Comparison of ENCODE assay signal across 8 mouse cellular contexts in genomic region chr7:127459311-127459710, GRCm38 (mm10). TPM values are rescaled to one million over a fixed set of nuclear protein-coding genes. Genes with fewer than 3 reads are reported as not detected.
DNase-seq lines count a peak whose midpoint lies in the region; ATAC-seq and TF ChIP-seq lines count a peak whose summit lies in the region.
"Not testable (repeated sequence)": the region's sequence is repeated elsewhere in the genome, so short reads cannot be mapped to it uniquely, and the experiment has no call there.

TSS of gene Prr14 (plus strand) at chr7:127459611.

- TF ChIP-seq POLR2A in cerebellum, adult 2 months (IDR thresholded peaks at IDR 0.05; ENCODE audit: borderline replicate concordance, insufficient read depth, low read length), result not testable (repeated sequence)

- intact Hi-C loops in left cerebral cortex, postnatal 25 days (cut with DNase I), result not testable (repeated sequence)

- H3K9me3 ChIP-seq in forebrain, postnatal 0 days (ENCODE audit: low read length); heart, embryonic 15.5 days (replicated peaks); intestine, embryonic 16.5 days (ENCODE audit: control insufficient read depth, low read length); lung, postnatal 0 days (ENCODE audit: low read length); neural tube, embryonic 15.5 days (replicated peaks): not testable (repeated sequence)

- not testable (repeated sequence) for H3K27ac ChIP-seq in cerebellum, adult 2 months (ENCODE audit: insufficient read depth, low read length); forebrain, postnatal 0 days (ENCODE audit: low read depth, low read length); heart, embryonic 15.5 days; intestine, embryonic 16.5 days (ENCODE audit: low read length); lung, postnatal 0 days (ENCODE audit: low read length); neural tube, embryonic 15.5 days (replicated peaks)

- peaks cover 28% of the 10 kb centered on the region for H3K36me3 ChIP-seq in forebrain, postnatal 0 days (ENCODE audit: insufficient read depth)
- peaks cover 53% of the 10 kb centered on the region for H3K36me3 ChIP-seq in heart, embryonic 15.5 days
- H3K36me3 ChIP-seq in intestine, embryonic 16.5 days (ENCODE audit: control insufficient read depth, insufficient read depth, low read length), result peaks cover 25% of the 10 kb centered on the region
- not testable (repeated sequence) for H3K36me3 ChIP-seq in lung, postnatal 0 days (ENCODE audit: insufficient read depth, low read length)
- H3K36me3 ChIP-seq in neural tube, embryonic 15.5 days, result peaks cover 47% of the 10 kb centered on the region

- ATAC-seq in CD4-positive, CD25-positive, alpha-beta regulatory T cell, adult 4 months; forebrain, postnatal 0 days; heart, embryonic 15.5 days (replicated peaks; ENCODE audit: insufficient number of reproducible peaks, insufficient read depth, low FRiP score, low read depth); intestine, embryonic 16.5 days; lung, postnatal 0 days; neural tube, embryonic 15.5 days (ENCODE audit: low FRiP score): not testable (repeated sequence)

- not testable (repeated sequence) for TF ChIP-seq EP300 in lung, postnatal 0 days (IDR thresholded peaks at IDR 0.05)

- not testable (repeated sequence) for DNase-seq in cerebellum, adult 2 months; forebrain, postnatal 0 days; left cerebral cortex, postnatal 25 days (ENCODE audit: low spot score in 2 of 2); lung, postnatal 0 days (ENCODE audit: low spot score)

- not testable (repeated sequence) for H3K27me3 ChIP-seq in cerebellum, adult 2 months (ENCODE audit: control insufficient read depth, insufficient read depth, low read length); forebrain, postnatal 0 days (ENCODE audit: insufficient read depth, low read length); heart, embryonic 15.5 days; intestine, embryonic 16.5 days (replicated peaks; ENCODE audit: control insufficient read depth, insufficient read depth, low read length); lung, postnatal 0 days (replicated peaks; ENCODE audit: insufficient read depth, low read length); neural tube, embryonic 15.5 days (replicated peaks)

- H3K4me2 ChIP-seq in forebrain, postnatal 0 days (ENCODE audit: low read depth); heart, embryonic 15.5 days; intestine, embryonic 16.5 days (ENCODE audit: low read depth, low read length); lung, postnatal 0 days (replicated peaks; ENCODE audit: low read depth, low read length); neural tube, embryonic 15.5 days: not testable (repeated sequence)

- not testable (repeated sequence) for H3K4me1 ChIP-seq in cerebellum, adult 2 months (ENCODE audit: control insufficient read depth, insufficient read depth, low read length); forebrain, postnatal 0 days (ENCODE audit: insufficient read depth); heart, embryonic 15.5 days (replicated peaks); intestine, embryonic 16.5 days (ENCODE audit: control insufficient read depth, insufficient read depth, low read length); lung, postnatal 0 days (ENCODE audit: insufficient read depth, low read depth, low read length); neural tube, embryonic 15.5 days

- 94% methylated on average over 8 of the region's 8 CpGs for WGBS in cerebellum, adult 2 months
- WGBS in forebrain, postnatal 0 days, result 96% methylated on average over 8 of the region's 8 CpGs
- 97% methylated on average over 8 of the region's 8 CpGs for WGBS in heart, embryonic 15.5 days
- 95% methylated on average over 7 of the region's 8 CpGs for WGBS in intestine, embryonic 16.5 days
- WGBS in lung, postnatal 0 days, result 95% methylated on average over 7 of the region's 8 CpGs
- 97% methylated on average over 8 of the region's 8 CpGs for WGBS in neural tube, embryonic 15.5 days

- not testable (repeated sequence) for H3K9ac ChIP-seq in forebrain, postnatal 0 days; heart, embryonic 15.5 days; intestine, embryonic 16.5 days (ENCODE audit: low read depth, low read length); lung, postnatal 0 days (replicated peaks; ENCODE audit: low read depth); neural tube, embryonic 15.5 days (replicated peaks)

- not testable (repeated sequence) for H3K4me3 ChIP-seq in cerebellum, adult 2 months (replicated peaks; ENCODE audit: insufficient read depth, low read depth, low read length); forebrain, postnatal 0 days (ENCODE audit: low read depth, low read length); heart, embryonic 15.5 days; intestine, embryonic 16.5 days (ENCODE audit: low read length); lung, postnatal 0 days (ENCODE audit: low read depth, low read length); neural tube, embryonic 15.5 days (replicated peaks)

- not testable (repeated sequence) for TF ChIP-seq CTCF in cerebellum, adult 2 months (IDR thresholded peaks at IDR 0.05; ENCODE audit: borderline replicate concordance, insufficient read depth, low read depth, low read length); forebrain, postnatal 0 days (IDR thresholded peaks at IDR 0.05; ENCODE audit: low read depth); lung, postnatal 0 days (IDR thresholded peaks at IDR 0.05)

RNA-seq across cellular contexts. Expression of gene Prr14, which starts in this region (rescaled TPM):
- polyA plus RNA-seq in CD4-positive, CD25-positive, alpha-beta regulatory T cell, adult 4 months (2017; shearing (Covaris generic)), result 100 to 1,000 TPM; 181 to 236 TPM
- polyA plus RNA-seq in cerebellum, adult 2 months (2012; rRNA removed), result 57.9 and 66.1 TPM in 2 replicates
- 29.0 and 36.1 TPM in 2 replicates for total RNA-seq in forebrain, postnatal 0 days (2014; rRNA removed)
- polyA plus RNA-seq in forebrain, postnatal 0 days (2015; fragmentation: Nextera tagmentation; extraction: Ambion mirVana), result 27.4 and 27.9 TPM in 2 replicates
- polyA plus RNA-seq in heart, embryonic 15.5 days (2015; fragmentation: Nextera tagmentation; extraction: Ambion mirVana), result 27.7 and 32.6 TPM in 2 replicates
- 36.2 and 39.8 TPM in 2 replicates for polyA plus RNA-seq in intestine, embryonic 16.5 days (2015; fragmentation: Nextera tagmentation; extraction: Ambion mirVana)
- total RNA-seq in left cerebral cortex, postnatal 25 days (2021), result 10 to 100 TPM; 27.1 to 32.2 TPM
- 37.6 and 37.7 TPM in 2 replicates for polyA plus RNA-seq in lung, postnatal 0 days (2015; fragmentation: Nextera tagmentation; extraction: Ambion mirVana)
- 35.9 and 37.5 TPM in 2 replicates for polyA plus RNA-seq in neural tube, embryonic 15.5 days (2015; fragmentation: Nextera tagmentation; extraction: Ambion mirVana)
